Mouse (Mus musculus) heart, postnatal 0 days (tissue): ENCODE measurements around the gene Mpnd. TPM values are rescaled to one million over a fixed set of nuclear protein-coding genes. Genes with fewer than 3 reads are reported as not detected.

Experiments used
- ATAC-seq: fragments of 200-750 bp; cut with Nextera tagmentation; 2 replicates; pipeline ENCODE4 v1.8.0; 2017; ENCODE audit warnings: low read depth, moderate number of reproducible peaks, moderate library complexity; ENCODE audit not compliant: insufficient read depth
- DNase-seq: peaks from one replicate; pipeline ENCODE4 v3.0.0-alpha.2; 2016; ENCODE audit warnings: low spot score
- H3K27ac ChIP-seq: fragments of 300-500 bp; sonication (generic); 2 replicates; pipeline ENCODE4 v1.5.1; 2014; ENCODE audit warnings: low read depth, mild to moderate bottlenecking
- H3K27me3 ChIP-seq: fragments of 300-500 bp; sonication (generic); 2 replicates; pipeline ENCODE4 v1.6.1; 2014; ENCODE audit warnings: low read length, mixed read lengths; ENCODE audit not compliant: control insufficient read depth, insufficient read depth
- H3K36me3 ChIP-seq: fragments of 300-500 bp; sonication (generic); replicated peaks from 2 replicates; pipeline ENCODE4 v1.6.1; 2014; ENCODE audit warnings: low read length, mixed read lengths; ENCODE audit not compliant: control insufficient read depth, insufficient read depth
- H3K4me1 ChIP-seq: fragments of 300-500 bp; sonication (generic); 2 replicates; pipeline ENCODE4 v1.6.1; 2014; ENCODE audit warnings: antibody characterized with exemption; ENCODE audit not compliant: control insufficient read depth, insufficient read depth
- H3K4me2 ChIP-seq: fragments of 300-500 bp; sonication (generic); 2 replicates; pipeline ENCODE4 v1.6.1; 2014; ENCODE audit warnings: low read depth, mild to moderate bottlenecking, low read length, moderate library complexity
- H3K4me3 ChIP-seq: fragments of 300-500 bp; sonication (generic); 2 replicates; pipeline ENCODE4 v1.5.1; 2014; ENCODE audit warnings: low read depth, low read length
- H3K9ac ChIP-seq: fragments of 300-500 bp; sonication (generic); replicated peaks from 2 replicates; pipeline ENCODE4 v1.6.1; 2014; ENCODE audit warnings: low read depth, low read length, mixed read lengths
- H3K9me3 ChIP-seq: fragments of 300-500 bp; sonication (generic); replicated peaks from 2 replicates; pipeline ENCODE4 v1.6.1; 2016; ENCODE audit warnings: low read length; ENCODE audit not compliant: control insufficient read depth
- CTCF ChIP-seq: IDR thresholded peaks from 2 replicates; pipeline ENCODE4 v1.5.1; 2016; ENCODE audit warnings: antibody characterized with exemption, control low read depth, low read depth
- EP300 ChIP-seq: IDR thresholded peaks from 2 replicates; pipeline ENCODE4 v1.6.1; 2016; ENCODE audit warnings: antibody characterized with exemption, low read depth
- WGBS: fragments of 180-500 bp; shearing (Covaris S2); extraction: QIAGEN DNeasy Blood & Tissue Kit; methylation state at CpG from one replicate; pipeline ENCODE4 v1.1.7; 2014; 5-methylcytosine and 5-hydroxymethylcytosine counted together
- polyA plus RNA-seq: library from polyadenylated mRNA; unstranded; fragments of >200 nt; fragmentation: Nextera tagmentation; extraction: Ambion mirVana; gene quantifications from 2 replicates; pipeline ENCODE4 v1.2.1, GENCODE M21; 2015
- total RNA-seq: library from RNA; depleted of rRNA; stranded (reverse); fragments of >200 nt; gene quantifications from 2 replicates; pipeline ENCODE4 v1.2.3, GENCODE M21; 2014; ENCODE audit warnings: low replicate concordance

Mpnd gene
- total and polyA plus RNA-seq, 2 experiments from 2014 or later: 42.9 to 100 TPM

GRCm38 (mm10) chr17:55958584-55958886, 47.0 kb upstream of the Mpnd start:
- H3K4me3 ChIP-seq: peak overlapping the region; percentile 55
- DNase-seq: no peak
- no peak for ATAC-seq
- H3K4me1 ChIP-seq: peaks cover 4% of the 10 kb centered on the region; the same call in 1 of the 2 replicates
- H3K27me3 ChIP-seq: peaks cover 21% of the 10 kb centered on the region; the same call in 1 of the 2 replicates
- H3K9ac ChIP-seq: no peak overlapping the region; the same call in 1 of the 2 replicates
- TF ChIP-seq CTCF (no peak), EP300 (no peak)
- H3K4me2 ChIP-seq: peak overlapping the region; percentile 59
- WGBS: 22% methylated on average over 2 of the region's 2 CpGs
- H3K9me3 ChIP-seq: no peaks in the 10 kb centered on the region
- peak overlapping the region; percentile 95 for H3K27ac ChIP-seq
- H3K36me3 ChIP-seq: peaks cover 19% of the 10 kb centered on the region

- ATAC-seq: peak; percentile 94
- under 1% methylated on average over 44 of the region's 46 CpGs for WGBS
- Histone ChIP-seq H3K9ac (peak within 1 kb of the TSS; percentile 42), H3K4me1 (peaks cover 4% of the 10 kb centered on the region; the same call in 1 of the 2 replicates), H3K27ac (peak within 1 kb of the TSS; percentile 95), H3K27me3 (peaks cover 17% of the 10 kb centered on the region; the same call in 1 of the 2 replicates), H3K4me3 (peak within 1 kb of the TSS; percentile 55), H3K36me3 (peaks cover 24% of the 10 kb centered on the region), H3K4me2 (peak within 1 kb of the TSS; percentile 59), H3K9me3 (no peaks in the 10 kb centered on the region)
- TF ChIP-seq EP300: peak; percentile 55; the same call in 1 of the 2 replicates
- no peak for TF ChIP-seq CTCF
- peak; percentile 96 for DNase-seq
These were observed 46.4 kb upstream of the Mpnd start, which contains the start of gene Yju2 for GRCm38 (mm10) chr17:55958918-55959728. TSS of gene Yju2 (plus strand) at chr17:55959099.

GRCm38 (mm10) chr17:55959946-55960740, 45.4 kb upstream of the Mpnd start:
- H3K9me3 ChIP-seq: no peaks in the 10 kb centered on the region
- no peak overlapping the region for H3K27ac ChIP-seq
- H3K27me3 ChIP-seq: peaks cover 13% of the 10 kb centered on the region; the same call in 1 of the 2 replicates
- 70% methylated on average over 10 of the region's 10 CpGs for WGBS
- TF ChIP-seq CTCF (no peak), EP300 (no peak)
- DNase-seq (no peak), ATAC-seq (no peak)
- H3K9ac ChIP-seq: no peak overlapping the region
- H3K4me2 ChIP-seq: peak overlapping the region; percentile 59
- H3K36me3 ChIP-seq: peaks cover 35% of the 10 kb centered on the region
- H3K4me1 ChIP-seq: peaks cover 4% of the 10 kb centered on the region; the same call in 1 of the 2 replicates
- peak overlapping the region; percentile 55 for H3K4me3 ChIP-seq

- Histone ChIP-seq H3K4me2 (no peak overlapping the region), H3K27me3 (peaks cover 9% of the 10 kb centered on the region; the same call in 1 of the 2 replicates), H3K9ac (no peak overlapping the region), H3K9me3 (no peaks in the 10 kb centered on the region), H3K4me3 (no peak overlapping the region), H3K36me3 (peaks cover 40% of the 10 kb centered on the region), H3K27ac (no peak overlapping the region), H3K4me1 (peaks cover 4% of the 10 kb centered on the region; the same call in 1 of the 2 replicates)
- no peak for ATAC-seq
- TF ChIP-seq EP300 (no peak), CTCF (no peak)
- DNase-seq: no peak
These were observed 44.7 kb upstream of the Mpnd start for GRCm38 (mm10) chr17:55960791-55961190.

- H3K36me3 ChIP-seq: peaks cover 49% of the 10 kb centered on the region
- H3K27me3 ChIP-seq: peaks cover under 1% of the 10 kb centered on the region; the same call in 1 of the 2 replicates
- no peak for ATAC-seq
- no peak overlapping the region for H3K27ac ChIP-seq
- WGBS: 91% methylated on average over 7 of the region's 7 CpGs
- H3K4me3 ChIP-seq: no peak overlapping the region
- H3K4me2 ChIP-seq: no peak overlapping the region
- TF ChIP-seq CTCF (no peak), EP300 (no peak)
- no peak for DNase-seq
- peaks cover 4% of the 10 kb centered on the region; the same call in 1 of the 2 replicates for H3K4me1 ChIP-seq
- no peaks in the 10 kb centered on the region for H3K9me3 ChIP-seq
- H3K9ac ChIP-seq: no peak overlapping the region
These were observed 43.9 kb upstream of the Mpnd start for GRCm38 (mm10) chr17:55961631-55962030.
